Mouse (Mus musculus) megakaryocyte, embryonic 14.5 days (primary cell): ENCODE data around the gene Lmf2. TPM values are rescaled to one million over a fixed set of nuclear protein-coding genes. Genes with fewer than 3 reads are reported as not detected.

ENCODE experiments used
- H3K27me3 ChIP-seq: replicated peaks from 2 replicates; pipeline ENCODE3; 2012; ENCODE audit warnings: inconsistent platforms
- H3K36me3 ChIP-seq: replicated peaks from 2 replicates; pipeline ENCODE3; 2012; ENCODE audit warnings: low read length, inconsistent platforms, mixed read lengths
- H3K4me1 ChIP-seq: 2 replicates; pipeline ENCODE4 v1.6.1; 2012; ENCODE audit warnings: inconsistent platforms
- H3K4me3 ChIP-seq: replicated peaks from 2 replicates; pipeline ENCODE3; 2012; ENCODE audit warnings: moderate library complexity, mild to moderate bottlenecking, inconsistent platforms
- H3K9me3 ChIP-seq: 2 replicates; pipeline ENCODE4 v1.6.1; 2012; ENCODE audit warnings: inconsistent platforms
- FLI1 ChIP-seq: IDR thresholded peaks from 2 replicates; pipeline ENCODE4 v1.6.1; 2012; ENCODE audit warnings: low read length, inconsistent platforms, mixed read lengths
- GATA1 ChIP-seq: IDR thresholded peaks from 3 replicates; pipeline ENCODE4 v1.6.1; 2012; ENCODE audit warnings: mixed read lengths, low read length, inconsistent platforms, borderline replicate concordance
- polyA plus RNA-seq: library from polyadenylated mRNA; stranded (reverse); fragments of >175 nt; gene quantifications from 2 replicates; pipeline ENCODE4 v1.2.3, GENCODE M21; 2012; ENCODE audit warnings: low replicate concordance; ENCODE audit not compliant: insufficient read depth

The Lmf2 gene
- 65.0 and 111 TPM in 2 replicates for polyA plus RNA-seq

GRCm38 (mm10) chr15:89355241-89356187, at the start of gene Lmf2, which contains the start of gene Ncaph2:
TSS of gene Lmf2 (minus strand) at chr15:89355659.
TSS of gene Ncaph2 (plus strand) at chr15:89355719.
- no peak for TF ChIP-seq GATA1
- peak; percentile 54; the same call in 1 of the 2 replicates for TF ChIP-seq FLI1
- peaks cover 67% of the 10 kb centered on the region for H3K36me3 ChIP-seq
- no peaks in the 10 kb centered on the region for H3K9me3 ChIP-seq
- peaks cover 45% of the 10 kb centered on the region for H3K4me1 ChIP-seq
- H3K4me3 ChIP-seq: peak within 1 kb of the TSS; percentile 96
- no peaks in the 10 kb centered on the region for H3K27me3 ChIP-seq

GRCm38 (mm10) chr15:89404831-89405623, 49.6 kb upstream of the Lmf2 start:
- H3K9me3 ChIP-seq: peaks cover 38% of the 10 kb centered on the region
- H3K27me3 ChIP-seq: no peaks in the 10 kb centered on the region
- H3K4me3 ChIP-seq: no peak overlapping the region
- no peak for TF ChIP-seq FLI1
- no peak for TF ChIP-seq GATA1
- no peaks in the 10 kb centered on the region for H3K36me3 ChIP-seq
- H3K4me1 ChIP-seq: peaks cover 9% of the 10 kb centered on the region

GRCm38 (mm10) chr15:89402471-89402870, 47.0 kb upstream of the Lmf2 start:
- H3K36me3 ChIP-seq: no peaks in the 10 kb centered on the region
- TF ChIP-seq GATA1 (no peak), FLI1 (no peak)
- H3K9me3 ChIP-seq: peaks cover 19% of the 10 kb centered on the region

GRCm38 (mm10) chr15:89399716-89400115, 44.3 kb upstream of the Lmf2 start:
- Histone ChIP-seq H3K4me3 (no peak overlapping the region), H3K27me3 (peaks cover 11% of the 10 kb centered on the region), H3K4me1 (peaks cover 14% of the 10 kb centered on the region), H3K36me3 (no peaks in the 10 kb centered on the region), H3K9me3 (peaks cover 7% of the 10 kb centered on the region; the same call in 1 of the 2 replicates)
- TF ChIP-seq GATA1 (no peak), FLI1 (no peak)

More at GRCm38 (mm10) chr15:89402471-89402870, 47.0 kb upstream of the Lmf2 start:
- Histone ChIP-seq H3K4me1 (peaks cover 14% of the 10 kb centered on the region), H3K4me3 (no peak overlapping the region), H3K27me3 (no peaks in the 10 kb centered on the region)

- Histone ChIP-seq H3K4me1 (peaks cover 14% of the 10 kb centered on the region), H3K27me3 (peaks cover 14% of the 10 kb centered on the region), H3K36me3 (no peaks in the 10 kb centered on the region), H3K4me3 (no peak overlapping the region), H3K9me3 (0 out of 2 replicates have a peak, but pooled peaks cover 3% of the 10 kb centered on the region)
- TF ChIP-seq FLI1 (no peak), GATA1 (no peak)
Observed at GRCm38 (mm10) chr15:89398146-89398545, 42.7 kb upstream of the Lmf2 start.

- H3K9me3 ChIP-seq: no peaks in the 10 kb centered on the region
- H3K4me3 ChIP-seq: no peak overlapping the region
- no peaks in the 10 kb centered on the region for H3K36me3 ChIP-seq
- peaks cover 22% of the 10 kb centered on the region for H3K4me1 ChIP-seq
- peaks cover 17% of the 10 kb centered on the region for H3K27me3 ChIP-seq
- TF ChIP-seq FLI1 (no peak), GATA1 (no peak)
Observed at GRCm38 (mm10) chr15:89396883-89397282, 41.4 kb upstream of the Lmf2 start.

- no peak overlapping the region for H3K4me3 ChIP-seq
- no peaks in the 10 kb centered on the region for H3K36me3 ChIP-seq
- peaks cover 13% of the 10 kb centered on the region for H3K4me1 ChIP-seq
- no peaks in the 10 kb centered on the region for H3K9me3 ChIP-seq
- peaks cover 57% of the 10 kb centered on the region for H3K27me3 ChIP-seq
- no peak for TF ChIP-seq FLI1
- no peak for TF ChIP-seq GATA1
Observed at GRCm38 (mm10) chr15:89390081-89390480, 34.6 kb upstream of the Lmf2 start.

GRCm38 (mm10) chr15:89387127-89387526, 31.7 kb upstream of the Lmf2 start:
- peaks cover 5% of the 10 kb centered on the region; the same call in 1 of the 2 replicates for H3K4me1 ChIP-seq
- no peaks in the 10 kb centered on the region for H3K36me3 ChIP-seq
- TF ChIP-seq GATA1 (no peak), FLI1 (no peak)
- no peak overlapping the region for H3K4me3 ChIP-seq
- H3K9me3 ChIP-seq: no peaks in the 10 kb centered on the region
- H3K27me3 ChIP-seq: peaks cover 74% of the 10 kb centered on the region

GRCm38 (mm10) chr15:89384617-89385016, 29.2 kb upstream of the Lmf2 start, which contains the start of gene Klhdc7b:
TSS of gene Klhdc7b (plus strand) at chr15:89384917.
- Histone ChIP-seq H3K9me3 (no peaks in the 10 kb centered on the region), H3K27me3 (peaks cover 62% of the 10 kb centered on the region), H3K36me3 (no peaks in the 10 kb centered on the region), H3K4me3 (no peak within 1 kb of the TSS), H3K4me1 (peaks cover 6% of the 10 kb centered on the region)
- TF ChIP-seq FLI1 (no peak), GATA1 (no peak)

- no peak for TF ChIP-seq FLI1
- TF ChIP-seq GATA1: no peak
- Histone ChIP-seq H3K4me3 (peak overlapping the region; percentile 90), H3K27me3 (peaks cover 42% of the 10 kb centered on the region), H3K9me3 (no peaks in the 10 kb centered on the region), H3K4me1 (peaks cover 37% of the 10 kb centered on the region), H3K36me3 (no peaks in the 10 kb centered on the region)
Observed at GRCm38 (mm10) chr15:89379429-89379828, 24.0 kb upstream of the Lmf2 start.
